Comparison of ENCODE assay signal across 33 mouse cellular contexts in genomic region chr2:152516084-152516483, GRCm38 (mm10). TPM values are rescaled to one million over a fixed set of nuclear protein-coding genes. Genes with fewer than 3 reads are reported as not detected.
A peak's percentile ranks its signal among the peaks of the same experiment; 100 is the strongest.
DNase-seq lines count a peak whose midpoint lies in the region; ATAC-seq and TF ChIP-seq lines count a peak whose summit lies in the region.
"Had no signal": no experiment of that assay in that cellular context is flagged by ENCODE, and none has a peak within 500 bp of the region (broad histone marks: within the 10 kb centered on the region; RNA-seq: fewer than 3 reads in every experiment).

No protein-coding gene starts in this region.

- H3K9me3 ChIP-seq in forebrain, embryonic 14.5 days (replicated peaks; ENCODE audit: control insufficient read depth, low read length), result no peaks in the 10 kb centered on the region
- no peaks in the 10 kb centered on the region for H3K9me3 ChIP-seq in forebrain, postnatal 0 days (ENCODE audit: low read length)
- no peaks in the 10 kb centered on the region for H3K9me3 ChIP-seq in kidney, postnatal 0 days (replicated peaks; ENCODE audit: low read length)
- no peaks in the 10 kb centered on the region for H3K9me3 ChIP-seq in midbrain, postnatal 0 days (ENCODE audit: low read length)
- no peaks in the 10 kb centered on the region for H3K9me3 ChIP-seq in midbrain, embryonic 10.5 days (replicated peaks)
- H3K9me3 ChIP-seq in limb, embryonic 13.5 days, result no peaks in the 10 kb centered on the region
- H3K9me3 ChIP-seq: embryonic facial prominence, embryonic 13.5 days; forebrain, embryonic 10.5 days; forebrain, embryonic 13.5 days; G1E; heart, embryonic 12.5 days; heart, embryonic 15.5 days; hindbrain, embryonic 10.5 days; hindbrain, embryonic 13.5 days had no signal

- H3K9ac ChIP-seq in forebrain, embryonic 14.5 days (ENCODE audit: low read length), result no peak overlapping the region
- no peak overlapping the region for H3K9ac ChIP-seq in forebrain, postnatal 0 days
- no peak overlapping the region for H3K9ac ChIP-seq in kidney, postnatal 0 days (ENCODE audit: low read depth, low read length)
- H3K9ac ChIP-seq in midbrain, postnatal 0 days (replicated peaks; ENCODE audit: low read length, poor library complexity, severe bottlenecking), result no peak overlapping the region
- H3K9ac ChIP-seq in limb, embryonic 13.5 days, result no peak overlapping the region
- H3K9ac ChIP-seq: embryonic facial prominence, embryonic 13.5 days; forebrain, embryonic 13.5 days; heart, embryonic 12.5 days; heart, embryonic 15.5 days; hindbrain, embryonic 13.5 days had no signal

- intact Hi-C loops in left cerebral cortex, adult 2 months (cut with DNase I), result no loop called here

- 62% methylated on average over 4 of the region's 4 CpGs for WGBS in forebrain, embryonic 14.5 days
- 56% methylated on average over 4 of the region's 4 CpGs for WGBS in forebrain, postnatal 0 days
- WGBS in kidney, postnatal 0 days, result 29% methylated on average over 4 of the region's 4 CpGs
- 85% methylated on average over 4 of the region's 4 CpGs for WGBS in midbrain, postnatal 0 days
- WGBS in midbrain, embryonic 10.5 days, result 88% methylated on average over 4 of the region's 4 CpGs
- WGBS in limb, embryonic 13.5 days, result 47% methylated on average over 4 of the region's 4 CpGs

- H3K36me3 ChIP-seq in forebrain, embryonic 14.5 days (ENCODE audit: control insufficient read depth, insufficient read depth, low read length), result no peaks in the 10 kb centered on the region
- no peaks in the 10 kb centered on the region for H3K36me3 ChIP-seq in forebrain, postnatal 0 days (ENCODE audit: insufficient read depth)
- no peaks in the 10 kb centered on the region for H3K36me3 ChIP-seq in kidney, postnatal 0 days (ENCODE audit: insufficient read depth, low read length)
- no peaks in the 10 kb centered on the region for H3K36me3 ChIP-seq in midbrain, postnatal 0 days (ENCODE audit: insufficient read depth, low read length)
- no peaks in the 10 kb centered on the region for H3K36me3 ChIP-seq in midbrain, embryonic 10.5 days
- no peaks in the 10 kb centered on the region for H3K36me3 ChIP-seq in limb, embryonic 13.5 days
- H3K36me3 ChIP-seq: embryonic facial prominence, embryonic 13.5 days; forebrain, embryonic 10.5 days; G1E; heart, embryonic 12.5 days; heart, embryonic 15.5 days; hindbrain, embryonic 10.5 days; hindbrain, embryonic 13.5 days had no signal

- DNase-seq in forebrain, embryonic 14.5 days (ENCODE audit: low spot score), result peak; percentile 7
- no peak for DNase-seq in forebrain, postnatal 0 days
- DNase-seq in kidney, postnatal 0 days (ENCODE audit: low spot score), result peak; percentile 31
- no peak for DNase-seq in kidney, adult 18-20 months
- peak; percentile 7 for DNase-seq in midbrain, postnatal 0 days (ENCODE audit: low spot score)
- DNase-seq in midbrain, embryonic 10.5 days (ENCODE audit: low spot score), result no peak
- no peak for DNase-seq in left cerebral cortex, adult 2 months (ENCODE audit: extremely low spot score in 1 of 2, low spot score in 2 of 2)
- DNase-seq: adrenal gland, postnatal 10 days; adrenal gland, postnatal 36 days; B cell, adult 2 months; cerebellum, adult 11 months; cerebellum, adult 2 months; cerebellum, adult 9-11 months; cerebellum, postnatal 25 days; gastrocnemius, postnatal 25 days; heart, adult 18-20 months; heart, postnatal 10 days; heart, postnatal 36 days had no signal

- no peak for ATAC-seq in forebrain, embryonic 14.5 days
- no peak for ATAC-seq in forebrain, postnatal 0 days
- ATAC-seq in kidney, postnatal 0 days (replicated peaks; ENCODE audit: low FRiP score, low read depth), result no peak; the same call in 1 of the 2 replicates
- ATAC-seq in midbrain, postnatal 0 days (ENCODE audit: low FRiP score), result no peak
- peak; percentile 44 for ATAC-seq in limb, embryonic 13.5 days (ENCODE audit: low FRiP score, low read depth)
- ATAC-seq: forebrain, embryonic 13.5 days; hindbrain, postnatal 0 days; Patski had no signal

- H3K4me1 ChIP-seq in forebrain, embryonic 14.5 days (ENCODE audit: control insufficient read depth, insufficient read depth, low read length), result no peaks in the 10 kb centered on the region
- no peaks in the 10 kb centered on the region for H3K4me1 ChIP-seq in forebrain, postnatal 0 days (ENCODE audit: insufficient read depth)
- H3K4me1 ChIP-seq in kidney, postnatal 0 days (replicated peaks; ENCODE audit: insufficient read depth, low read length), result no peaks in the 10 kb centered on the region
- no peaks in the 10 kb centered on the region for H3K4me1 ChIP-seq in midbrain, postnatal 0 days (ENCODE audit: insufficient read depth, low read length)
- no peaks in the 10 kb centered on the region for H3K4me1 ChIP-seq in midbrain, embryonic 10.5 days
- peaks cover 12% of the 10 kb centered on the region for H3K4me1 ChIP-seq in limb, embryonic 13.5 days
- H3K4me1 ChIP-seq: embryonic facial prominence, embryonic 13.5 days; forebrain, embryonic 10.5 days; forebrain, embryonic 13.5 days; heart, embryonic 12.5 days; heart, embryonic 15.5 days; hindbrain, embryonic 10.5 days; hindbrain, embryonic 13.5 days had no signal

- TF ChIP-seq CTCF in forebrain, postnatal 0 days (IDR thresholded peaks at IDR 0.05; ENCODE audit: low read depth), result no peak
- no peak for TF ChIP-seq CTCF in kidney, postnatal 0 days (IDR thresholded peaks at IDR 0.05; ENCODE audit: low read depth)
- no peak for TF ChIP-seq CTCF in midbrain, postnatal 0 days (IDR thresholded peaks at IDR 0.05)
- no peak for TF ChIP-seq CTCF in left cerebral cortex, adult 2 months (IDR thresholded peaks at IDR 0.05)

- H3K4me3 ChIP-seq in forebrain, embryonic 14.5 days (ENCODE audit: low read depth, low read length), result no peak overlapping the region
- no peak overlapping the region for H3K4me3 ChIP-seq in forebrain, postnatal 0 days (ENCODE audit: low read depth, low read length)
- no peak overlapping the region for H3K4me3 ChIP-seq in kidney, postnatal 0 days (replicated peaks; ENCODE audit: low read depth, low read length)
- H3K4me3 ChIP-seq in midbrain, postnatal 0 days (ENCODE audit: low read depth, low read length), result no peak overlapping the region
- no peak overlapping the region for H3K4me3 ChIP-seq in midbrain, embryonic 10.5 days
- H3K4me3 ChIP-seq in limb, embryonic 13.5 days, result no peak overlapping the region
- H3K4me3 ChIP-seq in left cerebral cortex, adult 2 months, result no peak overlapping the region
- H3K4me3 ChIP-seq: embryonic facial prominence, embryonic 13.5 days; forebrain, embryonic 10.5 days; forebrain, embryonic 13.5 days; heart, embryonic 12.5 days; heart, embryonic 15.5 days; hindbrain, embryonic 10.5 days; hindbrain, embryonic 13.5 days had no signal

- H3K4me2 ChIP-seq in forebrain, embryonic 14.5 days (ENCODE audit: low read length), result no peak overlapping the region
- no peak overlapping the region for H3K4me2 ChIP-seq in forebrain, postnatal 0 days (ENCODE audit: low read depth)
- no peak overlapping the region for H3K4me2 ChIP-seq in kidney, postnatal 0 days (ENCODE audit: low read length)
- H3K4me2 ChIP-seq in midbrain, postnatal 0 days (ENCODE audit: low read depth, low read length, poor library complexity, severe bottlenecking), result no peak overlapping the region
- no peak overlapping the region for H3K4me2 ChIP-seq in limb, embryonic 13.5 days (replicated peaks)
- H3K4me2 ChIP-seq: embryonic facial prominence, embryonic 13.5 days; forebrain, embryonic 13.5 days; heart, embryonic 12.5 days; heart, embryonic 15.5 days; hindbrain, embryonic 13.5 days had no signal

- no peaks in the 10 kb centered on the region for H3K27me3 ChIP-seq in forebrain, embryonic 14.5 days (replicated peaks; ENCODE audit: control insufficient read depth, insufficient read depth, low read length)
- no peaks in the 10 kb centered on the region for H3K27me3 ChIP-seq in forebrain, postnatal 0 days (ENCODE audit: insufficient read depth, low read length)
- H3K27me3 ChIP-seq in kidney, postnatal 0 days (ENCODE audit: insufficient read depth, low read length), result no peaks in the 10 kb centered on the region
- no peaks in the 10 kb centered on the region for H3K27me3 ChIP-seq in midbrain, postnatal 0 days (ENCODE audit: insufficient read depth, low read length)
- no peaks in the 10 kb centered on the region for H3K27me3 ChIP-seq in midbrain, embryonic 10.5 days (ENCODE audit: low read depth, poor library complexity, severe bottlenecking)
- no peaks in the 10 kb centered on the region; the same call in 1 of the 2 replicates for H3K27me3 ChIP-seq in limb, embryonic 13.5 days
- H3K27me3 ChIP-seq: embryonic facial prominence, embryonic 13.5 days; forebrain, embryonic 13.5 days; hindbrain, embryonic 13.5 days had no signal

- no peak overlapping the region for H3K27ac ChIP-seq in forebrain, embryonic 14.5 days (ENCODE audit: low read depth, low read length)
- no peak overlapping the region for H3K27ac ChIP-seq in forebrain, postnatal 0 days (ENCODE audit: low read depth, low read length)
- H3K27ac ChIP-seq in kidney, postnatal 0 days, result no peak overlapping the region
- no peak overlapping the region for H3K27ac ChIP-seq in midbrain, postnatal 0 days (ENCODE audit: low read depth, low read length)
- no peak overlapping the region for H3K27ac ChIP-seq in midbrain, embryonic 10.5 days (replicated peaks)
- no peak overlapping the region for H3K27ac ChIP-seq in limb, embryonic 13.5 days
- no peak overlapping the region for H3K27ac ChIP-seq in left cerebral cortex, adult 2 months
- H3K27ac ChIP-seq: embryonic facial prominence, embryonic 13.5 days; forebrain, embryonic 10.5 days; forebrain, embryonic 13.5 days; heart, embryonic 15.5 days; hindbrain, embryonic 10.5 days; hindbrain, embryonic 13.5 days; hindbrain, postnatal 0 days had no signal

RNA-seq across cellular contexts. Expression of gene Defb28, which starts 2.0 kb away (rescaled TPM):
- not detected in 2 replicates for polyA plus RNA-seq in forebrain, embryonic 14.5 days (2014; fragmentation: Nextera tagmentation; extraction: Ambion mirVana)
- not detected in 2 replicates for total RNA-seq in forebrain, postnatal 0 days (2014; rRNA removed)
- not detected in 2 replicates for polyA plus RNA-seq in forebrain, postnatal 0 days (2015; fragmentation: Nextera tagmentation; extraction: Ambion mirVana)
- polyA plus RNA-seq in kidney, postnatal 0 days (2015; fragmentation: Nextera tagmentation; extraction: Ambion mirVana), result 1.1 and 1.8 TPM in 2 replicates
- not detected in 2 replicates for total RNA-seq in midbrain, postnatal 0 days (2014; rRNA removed)
- polyA plus RNA-seq in midbrain, postnatal 0 days (2015; fragmentation: Nextera tagmentation; extraction: Ambion mirVana), result not detected in 2 replicates
- not detected in 2 replicates for polyA plus RNA-seq in midbrain, embryonic 10.5 days (2016; fragmentation: Nextera tagmentation; extraction: Ambion mirVana)
- not detected in 2 replicates for polyA plus RNA-seq in limb, embryonic 13.5 days (2015; fragmentation: Nextera tagmentation; extraction: Ambion mirVana)
- not detected for total RNA-seq in left cerebral cortex, adult 2 months (2021)
- total RNA-seq: adrenal gland, adult 18-20 months; adrenal gland, postnatal 10 days; adrenal gland, postnatal 36 days; CH12.LX; common myeloid progenitor, adult 5-6 weeks; G1E; gastrocnemius, adult 8-10 months; gastrocnemius, postnatal 25 days; heart, adult 18-20 months; heart, postnatal 10 days; heart, postnatal 36 days; hindbrain, postnatal 0 days had no signal
- polyA plus RNA-seq: cerebellum, adult 2 months; embryonic facial prominence, embryonic 13.5 days; forebrain, embryonic 10.5 days; forebrain, embryonic 13.5 days; G1E; heart, embryonic 12.5 days; heart, embryonic 15.5 days; hindbrain, embryonic 10.5 days; hindbrain, embryonic 13.5 days; hindbrain, postnatal 0 days had no signal

RNA-seq across cellular contexts. Expression of gene Defb26, which starts 4.6 kb away (rescaled TPM):
- polyA plus RNA-seq in forebrain, embryonic 14.5 days (2014; fragmentation: Nextera tagmentation; extraction: Ambion mirVana), result not detected in 2 replicates
- not detected in 2 replicates for total RNA-seq in forebrain, postnatal 0 days (2014; rRNA removed)
- not detected in 2 replicates for polyA plus RNA-seq in forebrain, postnatal 0 days (2015; fragmentation: Nextera tagmentation; extraction: Ambion mirVana)
- 0.27 TPM in 1 of 2 replicates, not detected in the other for polyA plus RNA-seq in kidney, postnatal 0 days (2015; fragmentation: Nextera tagmentation; extraction: Ambion mirVana)
- not detected in 2 replicates for total RNA-seq in midbrain, postnatal 0 days (2014; rRNA removed)
- polyA plus RNA-seq in midbrain, postnatal 0 days (2015; fragmentation: Nextera tagmentation; extraction: Ambion mirVana), result not detected in 2 replicates
- not detected in 2 replicates for polyA plus RNA-seq in midbrain, embryonic 10.5 days (2016; fragmentation: Nextera tagmentation; extraction: Ambion mirVana)
- polyA plus RNA-seq in limb, embryonic 13.5 days (2015; fragmentation: Nextera tagmentation; extraction: Ambion mirVana), result not detected in 2 replicates
- total RNA-seq in left cerebral cortex, adult 2 months (2021), result not detected
- total RNA-seq: adrenal gland, adult 18-20 months; adrenal gland, postnatal 10 days; adrenal gland, postnatal 36 days; CH12.LX; common myeloid progenitor, adult 5-6 weeks; G1E; gastrocnemius, adult 8-10 months; gastrocnemius, postnatal 25 days; heart, adult 18-20 months; heart, postnatal 10 days; heart, postnatal 36 days; hindbrain, postnatal 0 days had no signal
- polyA plus RNA-seq: cerebellum, adult 2 months; embryonic facial prominence, embryonic 13.5 days; forebrain, embryonic 10.5 days; forebrain, embryonic 13.5 days; G1E; heart, embryonic 12.5 days; heart, embryonic 15.5 days; hindbrain, embryonic 10.5 days; hindbrain, embryonic 13.5 days; hindbrain, postnatal 0 days; Patski had no signal

RNA-seq across cellular contexts. Expression of gene Defb29, which starts 23.8 kb away (rescaled TPM):
- polyA plus RNA-seq in forebrain, embryonic 14.5 days (2014; fragmentation: Nextera tagmentation; extraction: Ambion mirVana), result not detected in 2 replicates
- not detected in 2 replicates for total RNA-seq in forebrain, postnatal 0 days (2014; rRNA removed)
- polyA plus RNA-seq in forebrain, postnatal 0 days (2015; fragmentation: Nextera tagmentation; extraction: Ambion mirVana), result not detected in 2 replicates
- polyA plus RNA-seq in kidney, postnatal 0 days (2015; fragmentation: Nextera tagmentation; extraction: Ambion mirVana), result 48.4 and 64.8 TPM in 2 replicates
- total RNA-seq in midbrain, postnatal 0 days (2014; rRNA removed), result not detected in 2 replicates
- not detected in 2 replicates for polyA plus RNA-seq in midbrain, postnatal 0 days (2015; fragmentation: Nextera tagmentation; extraction: Ambion mirVana)
- not detected in 2 replicates for polyA plus RNA-seq in midbrain, embryonic 10.5 days (2016; fragmentation: Nextera tagmentation; extraction: Ambion mirVana)
- not detected in 2 replicates for polyA plus RNA-seq in limb, embryonic 13.5 days (2015; fragmentation: Nextera tagmentation; extraction: Ambion mirVana)
- total RNA-seq in left cerebral cortex, adult 2 months (2021), result not detected
- total RNA-seq: adrenal gland, adult 18-20 months; adrenal gland, postnatal 10 days; adrenal gland, postnatal 36 days; CH12.LX; common myeloid progenitor, adult 5-6 weeks; G1E; gastrocnemius, adult 8-10 months; gastrocnemius, postnatal 25 days; heart, adult 18-20 months; heart, postnatal 10 days; heart, postnatal 36 days; hindbrain, postnatal 0 days had no signal
- polyA plus RNA-seq: cerebellum, adult 2 months; embryonic facial prominence, embryonic 13.5 days; forebrain, embryonic 10.5 days; forebrain, embryonic 13.5 days; G1E; heart, embryonic 12.5 days; heart, embryonic 15.5 days; hindbrain, embryonic 10.5 days; hindbrain, embryonic 13.5 days; hindbrain, postnatal 0 days had no signal

RNA-seq across cellular contexts. Expression of gene Defb22, which starts 26.1 kb away (rescaled TPM):
- polyA plus RNA-seq in forebrain, embryonic 14.5 days (2014; fragmentation: Nextera tagmentation; extraction: Ambion mirVana), result not detected in 2 replicates
- total RNA-seq in forebrain, postnatal 0 days (2014; rRNA removed), result not detected in 2 replicates
- polyA plus RNA-seq in forebrain, postnatal 0 days (2015; fragmentation: Nextera tagmentation; extraction: Ambion mirVana), result not detected in 2 replicates
- polyA plus RNA-seq in kidney, postnatal 0 days (2015; fragmentation: Nextera tagmentation; extraction: Ambion mirVana), result not detected in 2 replicates
- not detected in 2 replicates for total RNA-seq in midbrain, postnatal 0 days (2014; rRNA removed)
- polyA plus RNA-seq in midbrain, postnatal 0 days (2015; fragmentation: Nextera tagmentation; extraction: Ambion mirVana), result not detected in 2 replicates
- polyA plus RNA-seq in midbrain, embryonic 10.5 days (2016; fragmentation: Nextera tagmentation; extraction: Ambion mirVana), result not detected in 2 replicates
- not detected in 2 replicates for polyA plus RNA-seq in limb, embryonic 13.5 days (2015; fragmentation: Nextera tagmentation; extraction: Ambion mirVana)
- not detected for total RNA-seq in left cerebral cortex, adult 2 months (2021)
- total RNA-seq: adrenal gland, adult 18-20 months; adrenal gland, postnatal 10 days; adrenal gland, postnatal 36 days; CH12.LX; common myeloid progenitor, adult 5-6 weeks; G1E; gastrocnemius, adult 8-10 months; gastrocnemius, postnatal 25 days; heart, adult 18-20 months; heart, postnatal 10 days; heart, postnatal 36 days; hindbrain, postnatal 0 days had no signal
- polyA plus RNA-seq: cerebellum, adult 2 months; embryonic facial prominence, embryonic 13.5 days; forebrain, embryonic 10.5 days; forebrain, embryonic 13.5 days; G1E; heart, embryonic 12.5 days; heart, embryonic 15.5 days; hindbrain, embryonic 10.5 days; hindbrain, embryonic 13.5 days; hindbrain, postnatal 0 days; Patski had no signal

RNA-seq across cellular contexts. Expression of gene Defb20, which starts 39.2 kb away (rescaled TPM):
- polyA plus RNA-seq in forebrain, embryonic 14.5 days (2014; fragmentation: Nextera tagmentation; extraction: Ambion mirVana), result not detected in 2 replicates
- total RNA-seq in forebrain, postnatal 0 days (2014; rRNA removed), result not detected in 2 replicates
- polyA plus RNA-seq in forebrain, postnatal 0 days (2015; fragmentation: Nextera tagmentation; extraction: Ambion mirVana), result not detected in 2 replicates
- 0.17 TPM in 1 of 2 replicates, not detected in the other for polyA plus RNA-seq in kidney, postnatal 0 days (2015; fragmentation: Nextera tagmentation; extraction: Ambion mirVana)
- not detected in 2 replicates for total RNA-seq in midbrain, postnatal 0 days (2014; rRNA removed)
- not detected in 2 replicates for polyA plus RNA-seq in midbrain, postnatal 0 days (2015; fragmentation: Nextera tagmentation; extraction: Ambion mirVana)
- polyA plus RNA-seq in midbrain, embryonic 10.5 days (2016; fragmentation: Nextera tagmentation; extraction: Ambion mirVana), result not detected in 2 replicates
- not detected in 2 replicates for polyA plus RNA-seq in limb, embryonic 13.5 days (2015; fragmentation: Nextera tagmentation; extraction: Ambion mirVana)
- not detected for total RNA-seq in left cerebral cortex, adult 2 months (2021)
- total RNA-seq: adrenal gland, adult 18-20 months; adrenal gland, postnatal 10 days; adrenal gland, postnatal 36 days; CH12.LX; common myeloid progenitor, adult 5-6 weeks; gastrocnemius, adult 8-10 months; gastrocnemius, postnatal 25 days; heart, adult 18-20 months; heart, postnatal 10 days; heart, postnatal 36 days; hindbrain, postnatal 0 days had no signal
- polyA plus RNA-seq: embryonic facial prominence, embryonic 13.5 days; forebrain, embryonic 10.5 days; forebrain, embryonic 13.5 days; G1E; heart, embryonic 12.5 days; heart, embryonic 15.5 days; hindbrain, embryonic 10.5 days; hindbrain, embryonic 13.5 days; hindbrain, postnatal 0 days; Patski had no signal

Comparison
In these comparisons a context has a peak if more than half of its experiments do, and no peak if none do; other contexts are left out.
1. DNase-seq: peak in forebrain, embryonic 14.5 days (single experiment), kidney, postnatal 0 days (single experiment) and midbrain, postnatal 0 days (single experiment); none in forebrain, postnatal 0 days (single experiment), kidney, adult 18-20 months (single experiment), midbrain, embryonic 10.5 days (single experiment) and left cerebral cortex, adult 2 months (0 of 2).
2. RNA of gene Defb29, which starts 23.8 kb away (polyA plus RNA-seq): 48.4 to 64.8 TPM in kidney, postnatal 0 days; not detected in forebrain, embryonic 14.5 days, not detected in forebrain, postnatal 0 days, not detected in midbrain, postnatal 0 days, not detected in midbrain, embryonic 10.5 days and not detected in limb, embryonic 13.5 days; every median in the first group is over 10 times any median in the second.